Mouse (Mus musculus): ENCODE measurements at regions not wholly inside any gene's neighbourhood (a gene's known extent, or its start where the extent isn't known, plus 50 kb on each side); places are given as distances from the start of the nearest gene placed in this dataset.

- DNase-seq, result no peak
Measured at GRCm38 (mm10) chr16:13487659-13488058, 180.3 kb downstream of the Parn start.

- peak; percentile 41 to 62 for DNase-seq
Measured at GRCm38 (mm10) chr16:13486571-13486970, 181.4 kb downstream of the Parn start.

- DNase-seq, result no peak
Measured at GRCm38 (mm10) chr16:13480221-13480620, 187.7 kb downstream of the Parn start.

- no peak for DNase-seq
Measured at GRCm38 (mm10) chr16:13476653-13477052, 191.3 kb downstream of the Parn start.

- no peak for DNase-seq
Measured at GRCm38 (mm10) chr16:13474956-13475355, 193.0 kb downstream of the Parn start.

- DNase-seq, result no peak
Measured at GRCm38 (mm10) chr16:13474274-13474673, 193.7 kb downstream of the Parn start.

- DNase-seq, result no peak
Measured at GRCm38 (mm10) chr16:13467139-13467538, 200.8 kb downstream of the Parn start.
